Mouse (Mus musculus): ENCODE data around the gene Neu3.

- TF ChIP-seq POLR2A (IDR thresholded peaks at IDR 0.05; ENCODE audit: low read depth, low read length) (no peak), CTCF (IDR thresholded peaks at IDR 0.05; ENCODE audit: extremely low read depth, insufficient read length, insufficient replicate concordance, low read depth, low read length) (peak; percentile 90; the same call in 1 of the 2 replicates)
Measured at GRCm38 (mm10) chr7:99876345-99876744, 48.1 kb upstream of the Neu3 start.
